In genomic region chr4:89120353-89120752, GRCm38 (mm10) we compare ENCODE assay signal across 27 mouse cellular contexts. TPM values are rescaled to one million over a fixed set of nuclear protein-coding genes. Genes with fewer than 3 reads are reported as not detected.
DNase-seq lines count a peak whose midpoint lies in the region; ATAC-seq and TF ChIP-seq lines count a peak whose summit lies in the region.
"Had no signal": no experiment of that assay in that cellular context is flagged by ENCODE, and none has a peak within 500 bp of the region (broad histone marks: within the 10 kb centered on the region; RNA-seq: fewer than 3 reads in every experiment).

No protein-coding gene starts in this region.

- no peak overlapping the region for H3K4me3 ChIP-seq in C2C12 (ENCODE audit: insufficient read depth, poor library complexity, severe bottlenecking)
- H3K4me3 ChIP-seq: embryonic facial prominence, embryonic 10.5 days; embryonic facial prominence, embryonic 13.5 days; erythroblast, embryonic 14.5 days; forebrain, embryonic 12.5 days; forebrain, embryonic 15.5 days; heart, embryonic 12.5 days; heart, embryonic 15.5 days; hindbrain, embryonic 15.5 days had no signal

- H3ac ChIP-seq in C2C12 (ENCODE audit: control insufficient read depth, insufficient read length, low read depth) = no peak overlapping the region

- H3K79me3 ChIP-seq in C2C12 (ENCODE audit: low read depth) = peaks cover 43% of the 10 kb centered on the region

- no peak for DNase-seq in gastrocnemius, postnatal 4 days (ENCODE audit: low spot score in 2 of 2)
- no peak for DNase-seq in natural killer cell, adult 2 months (ENCODE audit: low spot score in 2 of 2)
- no peak for DNase-seq in right cerebral cortex, adult 18-20 months
- DNase-seq: adrenal gland, postnatal 10 days; adrenal gland, postnatal 36 days; cerebellum, adult 18-20 months; cerebellum, adult 9-11 months; cerebellum, postnatal 25 days; embryo, embryonic 11 days; gastrocnemius, postnatal 25 days; heart, adult 18-20 months; heart, postnatal 14 days; heart, postnatal 4 days had no signal

- no peak for TF ChIP-seq CTCF in C2C12 (IDR thresholded peaks at IDR 0.05; ENCODE audit: control insufficient read depth, insufficient read depth, insufficient read length)

- H3K79me2 ChIP-seq in C2C12 (ENCODE audit: control insufficient read depth, insufficient read depth) = peaks cover 68% of the 10 kb centered on the region

- peaks cover 59% of the 10 kb centered on the region for H3K36me3 ChIP-seq in C2C12 (ENCODE audit: control insufficient read depth, insufficient read depth)
- H3K36me3 ChIP-seq: embryonic facial prominence, embryonic 10.5 days; embryonic facial prominence, embryonic 13.5 days; forebrain, embryonic 12.5 days; forebrain, embryonic 15.5 days; G1E; heart, embryonic 12.5 days; heart, embryonic 15.5 days; hindbrain, embryonic 15.5 days had no signal

- peak; percentile 96 for ATAC-seq in granulocyte monocyte progenitor cell, adult 5-6 weeks (replicated peaks; ENCODE audit: poor library complexity, severe bottlenecking)
- peak; percentile 80 for ATAC-seq in monocyte, adult 5-6 weeks (replicated peaks; ENCODE audit: insufficient number of reproducible peaks, low FRiP score, low TSS enrichment, poor library complexity, severe bottlenecking)
- ATAC-seq: forebrain, embryonic 15.5 days; Patski had no signal

- no peaks in the 10 kb centered on the region for H3K27me3 ChIP-seq in C2C12 (ENCODE audit: control insufficient read depth, insufficient read depth, insufficient read length)
- H3K27me3 ChIP-seq: CH12.LX; embryonic facial prominence, embryonic 13.5 days; forebrain, embryonic 12.5 days; forebrain, embryonic 15.5 days; heart, embryonic 12.5 days; heart, embryonic 15.5 days; hindbrain, embryonic 15.5 days; Patski had no signal

TF ChIP-seq in C2C12, 6 proteins besides CTCF, POLR2A, EP300 and RAD21:
- TF ChIP-seq CEBPB (IDR thresholded peaks at IDR 0.05; ENCODE audit: low read depth) (peak; percentile 38), FOSL1 (IDR thresholded peaks at IDR 0.05; ENCODE audit: insufficient read depth, low read length, poor library complexity, severe bottlenecking) (no peak), MYOD1 (IDR thresholded peaks at IDR 0.05; ENCODE audit: control insufficient read depth, insufficient read length, low read depth) (no peak)
TF ChIP-seq in C2C12: peak in this region for 1.

RNA-seq across cellular contexts. Expression of gene Mtap, which starts 16.6 kb away (rescaled TPM):
- polyA plus RNA-seq in C2C12 (2012; fragmentation: generic; extraction: Trizol) = 87.0 TPM
- 30.9 and 45.8 TPM in 2 replicates for total RNA-seq in granulocyte monocyte progenitor cell, adult 5-6 weeks (2014; fragmentation: Nextera tagmentation)
- 27.0 and 31.7 TPM in 2 replicates for total RNA-seq in granulocyte monocyte progenitor cell, adult 5-6 weeks (2017)
- total RNA-seq in monocyte, adult 5-6 weeks (2017) = 12.1 to 25.9 TPM (median 24.6 TPM) in 3 replicates
- 10 to 100 TPM; 18.7 to 19.7 TPM for total RNA-seq in gastrocnemius, postnatal 4 days (2021)
- total RNA-seq: CH12.LX had no signal
- polyA plus RNA-seq: erythroblast, embryonic 14.5 days; G1E had no signal
